Mouse (Mus musculus) CH12.LX (cell line): Measurements from ENCODE around the gene Dusp3. TPM values are rescaled to one million over a fixed set of nuclear protein-coding genes. Genes with fewer than 3 reads are reported as not detected.

Source experiments
- DNase-seq: peaks from one replicate; pipeline ENCODE4 v3.0.0-alpha.2; 2013; ENCODE audit errors: extremely low read depth
- H3K27ac ChIP-seq: 2 replicates; pipeline ENCODE4 v1.5.1; 2012; ENCODE audit warnings: low read depth, mild to moderate bottlenecking, control low read depth, moderate library complexity; ENCODE audit not compliant: insufficient read depth
- H3K27me3 ChIP-seq: replicated peaks from 2 replicates; pipeline ENCODE3; 2012; ENCODE audit warnings: inconsistent platforms
- H3K36me3 ChIP-seq, 2 experiments: replicated peaks in 1 of 2; 2 replicates each; pipeline versions ENCODE3 to v1.6.1; 2012; ENCODE audit warnings: inconsistent platforms in 1 of 2, low read length in 1 of 2, mild to moderate bottlenecking in 1 of 2, mixed read lengths in 1 of 2, moderate library complexity in 1 of 2; ENCODE audit not compliant: control insufficient read depth in 1 of 2, insufficient read depth in 1 of 2
- H3K4me1 ChIP-seq, 2 experiments: 2 replicates each; pipeline ENCODE4 v1.6.1; 2012; ENCODE audit warnings: inconsistent platforms in 1 of 2, moderate library complexity in 1 of 2; ENCODE audit not compliant: insufficient read depth in 2 of 2, control insufficient read depth in 1 of 2
- H3K4me2 ChIP-seq: 2 replicates; pipeline ENCODE4 v1.6.1; 2012; ENCODE audit warnings: low read depth, mild to moderate bottlenecking, control low read depth; ENCODE audit not compliant: poor library complexity, insufficient read depth, severe bottlenecking
- H3K4me3 ChIP-seq, 3 experiments: fragments of 150-350 bp in 1 of 3; sonication (generic) in 1 of 3; replicated peaks in 1 of 3; 2 replicates each; pipeline versions ENCODE3 to v1.5.1; 2011 to 2012; ENCODE audit warnings: low read depth in 2 of 3, low read length in 2 of 3, mild to moderate bottlenecking in 2 of 3, moderate library complexity in 2 of 3, control low read depth in 1 of 3, improper control_type of control experiment in 1 of 3, inconsistent platforms in 1 of 3, mixed read lengths in 1 of 3; ENCODE audit not compliant: poor library complexity in 1 of 3
- H3K79me2 ChIP-seq: replicated peaks from 2 replicates; pipeline ENCODE4 v1.6.1; 2012; ENCODE audit warnings: mild to moderate bottlenecking, moderate library complexity; ENCODE audit not compliant: control insufficient read depth, poor library complexity, insufficient read depth, severe bottlenecking; ENCODE audit errors: extremely low read depth
- H3K9ac ChIP-seq: 2 replicates; pipeline ENCODE4 v1.6.1; 2012; ENCODE audit warnings: low read depth, mild to moderate bottlenecking, control low read depth, moderate library complexity; ENCODE audit not compliant: insufficient read depth
- H3K9me3 ChIP-seq: replicated peaks from 2 replicates; pipeline ENCODE3; 2012; ENCODE audit warnings: low read length, inconsistent platforms, mixed read lengths
- BHLHE40 ChIP-seq: IDR thresholded peaks from 2 replicates; pipeline ENCODE4 v1.6.1; 2011; ENCODE audit warnings: mild to moderate bottlenecking, low read depth, low read length, improper control_type of control experiment
- CHD1 ChIP-seq: IDR thresholded peaks from 2 replicates; pipeline ENCODE4 v1.6.1; 2012; ENCODE audit warnings: low read depth, low read length, improper control_type of control experiment, inconsistent platforms
- CHD2 ChIP-seq: IDR thresholded peaks from 2 replicates; pipeline ENCODE4 v1.6.1; 2011; ENCODE audit warnings: low read length, improper control_type of control experiment
- ELF1 ChIP-seq: IDR thresholded peaks from 2 replicates; pipeline ENCODE4 v1.6.1; 2014; ENCODE audit warnings: low read depth, mild to moderate bottlenecking, inconsistent platforms, low read length, improper control_type of control experiment
- ETS1 ChIP-seq: conservative IDR thresholded peaks from 2 replicates; pipeline ENCODE4 v1.6.1; 2012; ENCODE audit warnings: low read depth, mild to moderate bottlenecking, inconsistent platforms, low read length, improper control_type of control experiment, moderate library complexity
- JUN ChIP-seq: IDR thresholded peaks from 2 replicates; pipeline ENCODE4 v1.6.1; 2011; ENCODE audit warnings: low read depth, mild to moderate bottlenecking, low read length, improper control_type of control experiment, moderate library complexity; ENCODE audit not compliant: insufficient read depth
- KAT2A ChIP-seq: IDR thresholded peaks from 2 replicates; pipeline ENCODE4 v1.6.1; 2012; ENCODE audit warnings: low read length, improper control_type of control experiment, inconsistent platforms; ENCODE audit not compliant: insufficient replicate concordance
- MAFK ChIP-seq: IDR thresholded peaks from 2 replicates; pipeline ENCODE4 v1.6.1; 2011; ENCODE audit warnings: low read length, improper control_type of control experiment; ENCODE audit not compliant: insufficient replicate concordance
- MAX ChIP-seq: IDR thresholded peaks from 2 replicates; pipeline ENCODE4 v1.6.1; 2011; ENCODE audit warnings: low read length, improper control_type of control experiment
- MEF2A ChIP-seq: IDR thresholded peaks from 2 replicates; pipeline ENCODE4 v1.6.1; 2014; ENCODE audit warnings: low read depth, mild to moderate bottlenecking, inconsistent platforms, low read length, improper control_type of control experiment, borderline replicate concordance
- MYC ChIP-seq: IDR thresholded peaks from 2 replicates; pipeline ENCODE4 v1.6.1; 2011; ENCODE audit warnings: low read depth, mild to moderate bottlenecking, improper control_type of control experiment, low read length
- NRF1 ChIP-seq: IDR thresholded peaks from 2 replicates; pipeline ENCODE4 v1.6.1; 2014; ENCODE audit warnings: low read depth, mild to moderate bottlenecking, inconsistent platforms, low read length, improper control_type of control experiment, moderate library complexity
- PAX5 ChIP-seq: IDR thresholded peaks from 2 replicates; pipeline ENCODE4 v1.6.1; 2012; ENCODE audit warnings: low read length, inconsistent platforms, mixed read lengths
- POLR2A ChIP-seq: IDR thresholded peaks from 2 replicates; pipeline ENCODE4 v1.6.1; 2011; ENCODE audit warnings: low read depth, mild to moderate bottlenecking, improper control_type of control experiment, low read length
- RAD21 ChIP-seq: IDR thresholded peaks from 2 replicates; pipeline ENCODE4 v1.6.1; 2011; ENCODE audit warnings: low read depth, mild to moderate bottlenecking, low read length, improper control_type of control experiment, moderate library complexity
- SMC3 ChIP-seq: IDR thresholded peaks from 2 replicates; pipeline ENCODE4 v1.6.1; 2011; ENCODE audit warnings: low read depth, low read length, improper control_type of control experiment
- TBP ChIP-seq: conservative IDR thresholded peaks from 2 replicates; pipeline ENCODE4 v1.6.1; 2011; ENCODE audit warnings: low read depth, low read length, improper control_type of control experiment
- TCF12 ChIP-seq: IDR thresholded peaks from 2 replicates; pipeline ENCODE4 v1.6.1; 2014; ENCODE audit warnings: low read depth, mild to moderate bottlenecking, inconsistent platforms, low read length, improper control_type of control experiment
- UBTF ChIP-seq: IDR thresholded peaks from 2 replicates; pipeline ENCODE4 v1.6.1; 2012; ENCODE audit warnings: low read depth, mild to moderate bottlenecking, inconsistent platforms, low read length, improper control_type of control experiment, moderate library complexity
- USF1 ChIP-seq: IDR thresholded peaks from 2 replicates; pipeline ENCODE4 v1.6.1; 2014; ENCODE audit warnings: low read depth, mild to moderate bottlenecking, inconsistent platforms, low read length, improper control_type of control experiment
- ZC3H11A ChIP-seq: IDR thresholded peaks from 2 replicates; pipeline ENCODE4 v1.6.1; 2012; ENCODE audit warnings: low read depth, mild to moderate bottlenecking, inconsistent platforms, low read length, improper control_type of control experiment
- ZMIZ1 ChIP-seq: IDR thresholded peaks from 2 replicates; pipeline ENCODE4 v1.6.1; 2012; ENCODE audit warnings: low read depth, mild to moderate bottlenecking, inconsistent platforms, low read length, improper control_type of control experiment
- ZNF384 ChIP-seq: IDR thresholded peaks from 2 replicates; pipeline ENCODE4 v1.6.1; 2012; ENCODE audit warnings: low read depth, low read length, improper control_type of control experiment, inconsistent platforms
- dilution Hi-C: fragments of 300-500 bp; cut with MboI; formaldehyde crosslinking; loops from 2 replicates; pipeline ENCODE4 v1.14.3; 2020; ENCODE audit warnings: low sequenced_read_pairs; ENCODE audit not compliant: extremely low pct_unique_long_range_greater_than_20kb, extremely low pct_ligation_motif_present
- in situ Hi-C: fragments of 300-500 bp; cut with MboI; formaldehyde crosslinking; loops from 3 replicates; pipeline ENCODE4 v1.14.3; 2019; ENCODE audit warnings: low sequenced_read_pairs, low pct_ligation_motif_present, low pct_unique_long_range_greater_than_20kb, mixed read lengths
- polyA plus RNA-seq: library from polyadenylated mRNA; unstranded; fragments of >175 nt; gene quantifications from 2 replicates; pipeline ENCODE4 v1.2.1, GENCODE M21; 2012; ENCODE audit warnings: low read depth; ENCODE audit not compliant: insufficient read length
- total RNA-seq, 2 experiments: library from RNA; depleted of rRNA; stranded (reverse); fragments of 300-350 nt in 1 of 2; fragments of >200 nt in 1 of 2; gene quantifications; 2 replicates each; pipeline ENCODE4 v1.2.3; 2012 to 2014

Gene Dusp3
- total and polyA plus RNA-seq, 3 experiments, result 5.6 to 23.6 (median 20.8) TPM

- Histone ChIP-seq H3K36me3 (no peaks in the 10 kb centered on the region), H3K9me3 (peaks cover 3% of the 10 kb centered on the region), H3K9ac (no peak overlapping the region), H3K4me2 (no peak overlapping the region), H3K4me1 (0 out of 4 replicates have a peak, but pooled peaks cover 2 to 5% of the 10 kb centered on the region in 2 experiments), H3K27me3 (peaks cover 85% of the 10 kb centered on the region), H3K79me2 (no peaks in the 10 kb centered on the region), H3K4me3 (no peak overlapping the region), H3K27ac (no peak overlapping the region)
- dilution Hi-C loops, result loop anchor here (10.0 kb wide), 1 partner anchor 48 kb away; no protein-coding TSS in a partner anchor
- TF ChIP-seq MYC (no peak), CHD2 (no peak), CHD1 (no peak), POLR2A (no peak), JUN (no peak), NRF1 (no peak), ELF1 (no peak), TCF12 (no peak), ETS1 (no peak), MEF2A (no peak), MAX (no peak), PAX5 (no peak), SMC3 (no peak)
- no peak for DNase-seq
- in situ Hi-C loops, result no loop called here
Observed at GRCm38 (mm10) chr11:101963043-101963442, 23.8 kb downstream of the Dusp3 start.

DNA sequence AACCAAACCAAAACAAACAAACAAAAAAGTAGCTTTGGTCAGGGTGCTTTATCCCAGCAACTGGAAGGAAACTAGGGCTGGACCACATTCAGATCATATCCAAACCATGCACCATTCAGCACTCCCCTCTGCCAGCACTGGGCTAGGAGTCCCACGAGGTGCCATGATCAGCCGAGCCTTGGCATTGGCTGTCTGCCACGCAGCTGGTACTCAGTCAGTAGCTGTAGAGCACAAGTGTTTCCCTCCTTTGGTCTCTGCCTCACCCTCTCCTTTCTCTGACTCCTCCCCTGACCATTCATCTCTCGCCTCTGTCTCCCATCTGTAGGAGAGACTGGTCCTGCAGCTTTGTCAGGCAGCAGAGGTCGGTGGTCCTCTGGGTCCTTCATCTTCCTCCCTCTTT is 29.3 kb downstream of the Dusp3 start:
- H3K9me3 ChIP-seq, result no peaks in the 10 kb centered on the region
- H3K36me3 ChIP-seq, result no peaks in the 10 kb centered on the region
- dilution Hi-C loops (no loop called here), in situ Hi-C loops (no loop called here)
- H3K79me2 ChIP-seq, result no peaks in the 10 kb centered on the region
- DNase-seq, result no peak
- H3K27me3 ChIP-seq, result peaks cover 63% of the 10 kb centered on the region
- no peak overlapping the region for H3K4me3 ChIP-seq
- no peak for TF ChIP-seq ZNF384
- no peak for TF ChIP-seq NRF1
- TF ChIP-seq ZC3H11A, result no peak
- H3K27ac ChIP-seq, result no peak overlapping the region
- no peak overlapping the region for H3K4me2 ChIP-seq
- no peak overlapping the region for H3K9ac ChIP-seq
- H3K4me1 ChIP-seq, result peaks cover 3 to 17% of the 10 kb centered on the region in 2 experiments; a peak in 3 of 4 replicates

- TF ChIP-seq USF1 (no peak), RAD21 (no peak), CHD2 (no peak), UBTF (no peak), KAT2A (no peak), BHLHE40 (no peak), ZMIZ1 (no peak), SMC3 (no peak), MEF2A (no peak), MAFK (no peak), TBP (no peak)
- H3K27ac ChIP-seq, result no peak overlapping the region
- no peak overlapping the region for H3K9ac ChIP-seq
- in situ Hi-C loops, result no loop called here
- no peaks in the 10 kb centered on the region for H3K9me3 ChIP-seq
- no peak overlapping the region for H3K4me3 ChIP-seq
- dilution Hi-C loops, result no loop called here
- no peaks in the 10 kb centered on the region for H3K79me2 ChIP-seq
- DNase-seq, result no peak
- no peak overlapping the region for H3K4me2 ChIP-seq
- H3K27me3 ChIP-seq, result peaks cover 32% of the 10 kb centered on the region
- H3K36me3 ChIP-seq, result no peaks in the 10 kb centered on the region
- H3K4me1 ChIP-seq, result peaks cover 8 to 22% of the 10 kb centered on the region in 2 experiments; a peak in 3 of 4 replicates
Observed at GRCm38 (mm10) chr11:101953441-101953840, 33.4 kb downstream of the Dusp3 start.
